Mouse (Mus musculus): ENCODE measurements around the gene Dnlz. TPM values are rescaled to one million over a fixed set of nuclear protein-coding genes. Genes with fewer than 3 reads are reported as not detected.

The Dnlz gene
- polyA plus RNA-seq (2015; fragmentation: Nextera tagmentation; extraction: Ambion mirVana): 28.5 and 29.0 TPM in 2 replicates

DNA sequence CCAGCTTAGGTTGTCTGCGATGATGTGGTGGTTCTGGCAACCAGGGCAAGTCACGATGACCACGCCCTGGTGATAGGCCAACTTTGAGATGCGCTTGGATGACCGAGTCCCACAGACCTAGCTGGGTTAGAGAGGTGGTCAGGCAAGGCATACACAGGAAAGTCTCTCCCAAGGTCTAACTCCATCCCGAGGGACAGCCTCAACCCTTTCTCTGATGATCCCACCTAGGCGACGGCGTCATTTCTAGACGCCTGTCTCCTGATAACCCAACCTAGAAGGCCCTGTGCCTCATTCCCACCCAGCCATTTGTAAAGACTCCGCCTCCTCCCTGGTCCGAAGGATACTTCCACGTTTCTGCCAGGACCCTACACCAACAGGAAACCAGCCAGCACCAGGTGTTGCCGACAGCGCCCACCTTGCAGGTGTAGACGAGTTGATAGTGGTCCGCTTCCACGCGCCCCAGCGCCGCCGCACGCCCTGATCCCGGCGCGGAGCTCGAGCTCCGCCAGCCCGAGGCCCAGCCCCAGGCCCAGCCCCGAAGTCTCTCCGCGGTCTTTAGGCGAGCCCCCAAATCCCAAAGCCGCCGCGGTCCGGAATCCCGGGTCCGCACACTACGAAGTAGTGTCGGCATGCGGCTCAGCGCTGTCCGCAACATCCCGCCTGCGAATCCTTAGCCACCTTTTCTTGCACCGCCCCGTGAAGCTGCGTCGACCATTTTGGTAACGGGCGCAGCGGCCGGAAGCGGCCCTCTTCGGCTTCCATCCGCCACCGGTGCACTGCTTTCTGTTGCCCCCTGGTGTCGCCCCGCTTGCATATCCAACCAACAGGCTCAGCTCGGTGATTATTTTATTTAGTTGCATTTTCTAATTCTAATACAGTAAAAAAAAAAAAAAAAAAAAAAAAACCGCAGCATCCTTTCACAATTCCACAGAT lies at the start of gene Dnlz:
Gene Dnlz (minus strand): TSS at position 753 of the 933 bp plus-strand sequence.

GRCm38 (mm10) chr2:26389154-26389690 lies 37.3 kb upstream of the Dnlz start, which contains the start of the genes Entr1 and Pmpca:
TSS of gene Entr1 (minus strand) at chr2:26389316.
TSS of gene Pmpca (plus strand) at chr2:26389339.

DNA sequence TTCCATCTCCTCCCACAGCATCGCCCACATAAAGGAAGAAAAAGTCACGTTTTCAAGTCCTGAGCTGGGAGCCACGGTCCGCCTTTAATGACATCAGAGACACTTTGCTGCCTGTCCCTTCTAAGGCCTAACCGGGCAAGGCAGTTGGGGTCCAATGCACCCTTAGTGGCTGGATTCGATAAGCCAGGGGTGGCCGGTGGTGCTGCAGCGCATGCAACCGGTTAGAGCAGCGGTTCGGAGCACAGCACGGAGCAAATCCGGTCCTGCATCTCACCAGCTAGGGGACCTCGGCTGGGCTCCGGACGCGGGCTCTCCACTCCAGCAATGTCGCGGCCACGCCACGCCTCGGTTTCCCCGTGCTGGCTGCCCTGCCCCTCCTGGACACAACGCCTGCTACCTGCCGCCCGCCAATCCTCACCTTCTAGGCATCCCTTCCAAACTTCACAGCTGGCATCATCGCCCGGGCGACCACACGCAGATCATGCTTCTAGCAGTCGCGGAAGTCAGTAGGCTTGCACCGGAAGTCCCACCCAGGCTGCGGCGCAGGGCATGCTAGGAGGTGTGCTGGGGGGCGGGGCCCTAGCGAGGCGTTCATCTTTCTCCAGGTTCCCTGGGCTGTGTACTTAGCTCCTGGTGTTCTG lies 28.3 kb upstream of the Dnlz start, which contains the start of gene Snapc4:
Gene Snapc4 (minus strand): TSS at position 523 of the 641 bp plus-strand sequence.

DNA sequence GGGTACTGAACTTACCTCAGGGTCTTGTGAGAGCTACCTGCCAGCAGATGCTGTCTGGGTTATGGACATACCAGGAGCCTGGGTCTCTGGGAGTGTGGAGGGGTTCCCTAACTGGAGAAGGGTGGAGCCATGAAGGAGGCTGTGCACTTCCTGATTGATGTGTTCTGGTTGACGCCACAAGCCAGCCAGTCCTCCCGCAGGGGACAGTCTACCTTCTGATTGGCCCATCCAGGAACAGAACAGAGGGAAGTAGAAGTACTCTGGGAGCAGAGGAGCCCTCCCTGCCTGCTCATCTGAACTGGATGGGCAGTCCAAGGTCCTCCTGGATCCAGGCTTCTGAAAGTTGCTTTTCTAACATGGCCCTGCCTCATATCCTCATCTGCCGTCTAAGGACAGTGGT lies 8.9 kb upstream of the Dnlz start, which contains the start of gene Card9:
Gene Card9 (minus strand): TSS at position 147 of the 400 bp plus-strand sequence.

DNA sequence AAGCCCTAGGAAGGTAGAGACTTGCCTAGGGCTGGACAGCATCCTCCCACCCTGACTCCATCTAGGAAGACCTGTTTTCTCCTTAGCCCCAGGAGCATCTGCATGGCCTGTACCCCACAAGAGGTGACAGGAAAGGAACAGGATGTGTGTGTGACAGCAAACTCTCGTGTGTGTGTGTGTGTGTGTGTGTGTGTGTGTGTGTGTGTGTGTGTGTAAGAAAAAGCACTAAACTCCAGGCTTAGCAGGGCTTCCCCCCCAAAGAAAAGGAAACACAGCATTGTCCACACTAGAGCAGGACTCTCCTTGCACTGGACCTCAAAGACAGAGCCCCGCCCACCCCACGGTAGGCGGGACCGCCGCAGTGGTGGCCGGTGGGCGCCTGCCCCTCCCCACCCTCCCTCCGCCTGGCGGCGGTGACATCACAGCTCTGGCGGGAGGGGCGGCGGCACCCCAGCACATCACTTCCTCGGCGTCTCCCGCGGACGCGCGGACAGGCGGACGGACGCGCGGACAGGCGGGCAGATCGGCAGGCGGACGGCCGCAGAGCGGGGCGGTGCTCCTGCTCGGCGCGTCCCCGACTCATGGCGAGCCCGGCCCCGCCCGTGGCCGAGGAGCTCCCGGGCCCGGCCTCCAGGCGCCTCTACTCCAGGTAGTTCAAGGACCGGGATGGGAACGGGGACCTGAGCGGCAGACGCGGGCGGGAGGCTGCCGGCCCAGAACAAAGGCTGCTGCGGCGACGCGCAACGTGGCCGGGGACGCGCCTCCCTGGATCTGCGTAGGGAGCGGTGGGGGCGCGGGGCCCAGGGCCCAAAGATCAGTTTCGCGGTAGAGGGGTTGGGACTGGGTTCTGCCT lies 36.6 kb downstream of the Dnlz start, which contains the start of gene Gpsm1:
Gene Gpsm1 (plus strand): TSS at position 444 of the 853 bp plus-strand sequence.

Other genes with a start within 250 kb of the Dnlz start
- 36.0 and 38.7 TPM in 2 replicates for gene Nacc2, start 228.9 kb downstream of the Dnlz start, polyA plus RNA-seq (2015; fragmentation: Nextera tagmentation; extraction: Ambion mirVana)
- 3.8 and 5.2 TPM in 2 replicates for gene Lhx3, start 143.8 kb downstream of the Dnlz start, polyA plus RNA-seq (2015; fragmentation: Nextera tagmentation; extraction: Ambion mirVana)
- 12.2 and 13.2 TPM in 2 replicates for gene Qsox2, start 114.6 kb downstream of the Dnlz start, polyA plus RNA-seq (2015; fragmentation: Nextera tagmentation; extraction: Ambion mirVana)
- 0.10 and 0.18 TPM in 2 replicates for gene Ccdc187, start 57.6 kb downstream of the Dnlz start, polyA plus RNA-seq (2015; fragmentation: Nextera tagmentation; extraction: Ambion mirVana)
- gene Gpsm1, start 36.6 kb downstream of the Dnlz start, polyA plus RNA-seq (2015; fragmentation: Nextera tagmentation; extraction: Ambion mirVana): 114 and 134 TPM in 2 replicates
- gene Card9, start 8.8 kb upstream of the Dnlz start, polyA plus RNA-seq (2015; fragmentation: Nextera tagmentation; extraction: Ambion mirVana): 1.5 and 2.4 TPM in 2 replicates
- 22.5 and 33.1 TPM in 2 replicates for gene Snapc4, start 28.5 kb upstream of the Dnlz start, polyA plus RNA-seq (2015; fragmentation: Nextera tagmentation; extraction: Ambion mirVana)
- gene Entr1, start 37.2 kb upstream of the Dnlz start, polyA plus RNA-seq (2015; fragmentation: Nextera tagmentation; extraction: Ambion mirVana): 131 and 145 TPM in 2 replicates
- gene Pmpca, start 37.2 kb upstream of the Dnlz start, polyA plus RNA-seq (2015; fragmentation: Nextera tagmentation; extraction: Ambion mirVana): 82.0 and 91.0 TPM in 2 replicates
- gene Inpp5e, start 57.1 kb upstream of the Dnlz start, polyA plus RNA-seq (2015; fragmentation: Nextera tagmentation; extraction: Ambion mirVana): 16.3 and 18.7 TPM in 2 replicates
- gene Sec16a, start 93.1 kb upstream of the Dnlz start, polyA plus RNA-seq (2015; fragmentation: Nextera tagmentation; extraction: Ambion mirVana): 11.5 and 12.7 TPM in 2 replicates
- gene Notch1, start 164.6 kb upstream of the Dnlz start, polyA plus RNA-seq (2015; fragmentation: Nextera tagmentation; extraction: Ambion mirVana): 9.1 and 10.9 TPM in 2 replicates
- gene Egfl7, start 227.9 kb upstream of the Dnlz start, polyA plus RNA-seq (2015; fragmentation: Nextera tagmentation; extraction: Ambion mirVana): 68.9 and 76.0 TPM in 2 replicates
- not detected in 2 replicates for gene Gm20532, start 234.5 kb upstream of the Dnlz start, polyA plus RNA-seq (2015; fragmentation: Nextera tagmentation; extraction: Ambion mirVana)

All from neural tube, postnatal 0 days (tissue).